Mouse (Mus musculus) heart, postnatal 0 days (tissue): ENCODE data around the gene Cript.

Source experiments
- CTCF ChIP-seq: IDR thresholded peaks from 2 replicates; pipeline ENCODE4 v1.5.1; 2016; ENCODE audit warnings: antibody characterized with exemption, control low read depth, low read depth
- EP300 ChIP-seq: IDR thresholded peaks from 2 replicates; pipeline ENCODE4 v1.6.1; 2016; ENCODE audit warnings: antibody characterized with exemption, low read depth

GRCm38 (mm10) chr17:87072766-87073440 lies 47.6 kb downstream of the Cript start:
- TF ChIP-seq CTCF (no peak), EP300 (no peak)
